Mouse (Mus musculus) G1E (cell line): ENCODE data around the gene Lsamp.

Experiments
- CTCF ChIP-seq: IDR thresholded peaks from 2 replicates; pipeline ENCODE4 v1.5.1; 2012; ENCODE audit warnings: low read depth, low read length, inconsistent platforms, mixed read lengths
- GATA1 ChIP-seq: IDR thresholded peaks from 2 replicates; pipeline ENCODE4 v1.6.1; 2012; ENCODE audit warnings: borderline replicate concordance, low read length, inconsistent platforms, mixed read lengths

GRCm38 (mm10) chr16:41675774-41676173, 1691.6 kb downstream of the Lsamp start:
- TF ChIP-seq CTCF (no peak), GATA1 (no peak)
